ENCODE assay signal across 8 mouse cellular contexts in genomic region chr16:30262664-30263063, GRCm38 (mm10). TPM values are rescaled to one million over a fixed set of nuclear protein-coding genes. Genes with fewer than 3 reads are reported as not detected.
A peak's percentile ranks its signal among the peaks of the same experiment; 100 is the strongest.
DNase-seq lines count a peak whose midpoint lies in the region; ATAC-seq and TF ChIP-seq lines count a peak whose summit lies in the region.
"Had no signal": no experiment of that assay in that cellular context is flagged by ENCODE, and none has a peak within 500 bp of the region (broad histone marks: within the 10 kb centered on the region; RNA-seq: fewer than 3 reads in every experiment).

No protein-coding gene starts in this region.

- TF ChIP-seq POLR2A in brain, embryonic 14.5 days (IDR thresholded peaks at IDR 0.05; ENCODE audit: borderline replicate concordance, extremely low read depth, insufficient read depth, insufficient read length, poor library complexity, severe bottlenecking), result no peak
- TF ChIP-seq POLR2A in spleen, adult 2 months (IDR thresholded peaks at IDR 0.05; ENCODE audit: low read depth, low read length), result no peak

- WGBS in forebrain, embryonic 15.5 days, result 0% methylated on average over 2 of the region's 2 CpGs
- 0% methylated on average over 2 of the region's 2 CpGs for WGBS in spleen, adult 2 months

- H3K27me3 ChIP-seq in forebrain, embryonic 15.5 days, result no peaks in the 10 kb centered on the region
- H3K27me3 ChIP-seq in spleen, adult 2 months (ENCODE audit: control insufficient read depth, insufficient read depth, low read length), result no peaks in the 10 kb centered on the region
- H3K27me3 ChIP-seq: hindbrain, embryonic 15.5 days had no signal

- no peak overlapping the region for H3K9ac ChIP-seq in forebrain, embryonic 15.5 days (replicated peaks)
- H3K9ac ChIP-seq: hindbrain, embryonic 15.5 days had no signal

- no peak overlapping the region for H3K4me2 ChIP-seq in forebrain, embryonic 15.5 days (replicated peaks)
- H3K4me2 ChIP-seq: hindbrain, embryonic 15.5 days had no signal

- H3K9me3 ChIP-seq in forebrain, embryonic 15.5 days, result no peaks in the 10 kb centered on the region
- H3K9me3 ChIP-seq: hindbrain, embryonic 15.5 days had no signal

- peak; percentile 53 for ATAC-seq in forebrain, embryonic 15.5 days (replicated peaks)

- H3K27ac ChIP-seq in forebrain, embryonic 15.5 days (replicated peaks), result no peak overlapping the region
- no peak overlapping the region for H3K27ac ChIP-seq in spleen, adult 2 months (ENCODE audit: insufficient read depth, low read length)
- H3K27ac ChIP-seq: hindbrain, embryonic 15.5 days had no signal

- no peaks in the 10 kb centered on the region for H3K36me3 ChIP-seq in forebrain, embryonic 15.5 days
- no peaks in the 10 kb centered on the region for H3K36me3 ChIP-seq in spleen, adult 2 months (ENCODE audit: control insufficient read depth, insufficient read depth, low read length)
- H3K36me3 ChIP-seq: hindbrain, embryonic 15.5 days had no signal

- DNase-seq in A20 (ENCODE audit: low read depth, low spot score), result peak; percentile 74
- DNase-seq in CD4-positive, CD25-positive, alpha-beta regulatory T cell, adult 2 months (ENCODE audit: low read depth, low spot score), result peak; percentile 85
- peak; percentile 81 for DNase-seq in brain, embryonic 14.5 days (ENCODE audit: low read depth)
- peak; percentile 84 to 86 for DNase-seq in kidney, postnatal 4 days
- peak; percentile 82 for DNase-seq in lung, postnatal 36 days
- DNase-seq in spleen, adult 2 months (ENCODE audit: low read depth in 1 of 2, low spot score in 2 of 2), result peak; percentile 39 to 62

- H3K4me3 ChIP-seq in forebrain, embryonic 15.5 days, result no peak overlapping the region
- H3K4me3 ChIP-seq in spleen, adult 2 months (ENCODE audit: extremely low read depth, insufficient read depth, insufficient read length), result no peak overlapping the region
- H3K4me3 ChIP-seq: hindbrain, embryonic 15.5 days had no signal

- peak; percentile 89 for TF ChIP-seq CTCF in brain, embryonic 14.5 days (IDR thresholded peaks at IDR 0.05; ENCODE audit: borderline replicate concordance, extremely low read depth, insufficient read depth, insufficient read length)
- TF ChIP-seq CTCF in spleen, adult 2 months (IDR thresholded peaks at IDR 0.05; ENCODE audit: extremely low read depth, insufficient read depth, insufficient read length, insufficient replicate concordance), result peak; percentile 89

- no peaks in the 10 kb centered on the region for H3K4me1 ChIP-seq in forebrain, embryonic 15.5 days
- H3K4me1 ChIP-seq in spleen, adult 2 months (ENCODE audit: control insufficient read depth, insufficient read depth, insufficient read length), result no peaks in the 10 kb centered on the region
- H3K4me1 ChIP-seq: hindbrain, embryonic 15.5 days had no signal

RNA-seq across cellular contexts. Expression of gene Cpn2, which starts 4.6 kb away (rescaled TPM):
- polyA plus RNA-seq in brain, embryonic 14.5 days (2012; rRNA removed), result not detected in 2 replicates
- not detected in 2 replicates for polyA plus RNA-seq in forebrain, embryonic 15.5 days (2015; fragmentation: Nextera tagmentation; extraction: Ambion mirVana)
- polyA plus RNA-seq in spleen, adult 2 months (2012; rRNA removed), result not detected in 2 replicates
- polyA plus RNA-seq: hindbrain, embryonic 15.5 days had no signal

RNA-seq across cellular contexts. Expression of gene Lrrc15, which starts 20.4 kb away (rescaled TPM):
- polyA plus RNA-seq in brain, embryonic 14.5 days (2012; rRNA removed), result 0.15 and 0.41 TPM in 2 replicates
- 0.05 and 0.08 TPM in 2 replicates for polyA plus RNA-seq in forebrain, embryonic 15.5 days (2015; fragmentation: Nextera tagmentation; extraction: Ambion mirVana)
- polyA plus RNA-seq in spleen, adult 2 months (2012; rRNA removed), result 0.02 TPM in 1 of 2 replicates, not detected in the other

RNA-seq across cellular contexts. Expression of gene Gp5, which starts 47.9 kb away (rescaled TPM):
- polyA plus RNA-seq in brain, embryonic 14.5 days (2012; rRNA removed), result 0.57 and 0.96 TPM in 2 replicates
- 0.27 and 0.29 TPM in 2 replicates for polyA plus RNA-seq in forebrain, embryonic 15.5 days (2015; fragmentation: Nextera tagmentation; extraction: Ambion mirVana)
- polyA plus RNA-seq in spleen, adult 2 months (2012; rRNA removed), result 26.7 and 36.5 TPM in 2 replicates

Comparison
In these comparisons a context has a peak if more than half of its experiments do, and no peak if none do; other contexts are left out.
1. RNA of gene Gp5, which starts 47.9 kb away (polyA plus RNA-seq): 26.7 to 36.5 TPM in spleen, adult 2 months; 0.57 to 0.96 TPM in brain, embryonic 14.5 days and 0.27 to 0.29 TPM in forebrain, embryonic 15.5 days; every median in the first group is over 10 times any median in the second.
2. Peak in every context shown above with its lines, with median percentiles within 50 percentile points of each other: DNase-seq.